Mouse (Mus musculus): ENCODE results near the gene Tmem204. TPM values are rescaled to one million over a fixed set of nuclear protein-coding genes. Genes with fewer than 3 reads are reported as not detected.

Tmem204 gene
- polyA plus RNA-seq, 1 experiment from 2014 or later = 25.8 TPM

DNA sequence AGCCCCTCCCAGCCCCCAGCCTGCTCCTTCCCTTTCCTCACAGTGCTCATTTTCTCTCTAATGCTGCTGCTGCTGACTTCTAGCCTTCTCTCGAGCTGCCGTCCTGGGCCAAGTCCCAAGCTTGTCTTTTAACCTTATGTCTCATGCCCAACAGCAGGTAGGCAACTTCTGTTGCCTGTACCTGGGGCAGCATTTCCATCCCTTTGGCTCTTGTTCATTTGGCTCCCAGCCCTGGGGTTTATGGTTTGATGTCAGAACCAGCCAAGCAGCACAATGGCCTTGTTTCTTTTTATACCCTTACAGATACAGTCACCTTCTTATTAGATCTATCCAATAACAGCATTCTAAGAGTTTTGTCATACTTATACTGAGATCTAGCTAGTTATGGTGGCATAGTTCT lies 12.8 kb upstream of the Tmem204 start:
- Histone ChIP-seq H3K9ac (ENCODE audit: low read depth, low read length) (no peak overlapping the region), H3K4me2 (ENCODE audit: low read depth, low read length) (no peak overlapping the region), H3K27me3 (replicated peaks; ENCODE audit: control insufficient read depth, insufficient read depth, low read length) (no peaks in the 10 kb centered on the region), H3K4me1 (ENCODE audit: control insufficient read depth, insufficient read depth, low read length) (no peaks in the 10 kb centered on the region), H3K36me3 (ENCODE audit: control insufficient read depth, insufficient read depth, low read length) (peaks cover 4% of the 10 kb centered on the region; the same call in 1 of the 2 replicates), H3K4me3 (ENCODE audit: low read length) (no peak overlapping the region), H3K9me3 (ENCODE audit: control insufficient read depth, low read length) (no peaks in the 10 kb centered on the region), H3K27ac (ENCODE audit: low read length) (no peak overlapping the region)
- no peak for ATAC-seq
- WGBS = 85% methylated on average over 2 of the region's 2 CpGs

DNA sequence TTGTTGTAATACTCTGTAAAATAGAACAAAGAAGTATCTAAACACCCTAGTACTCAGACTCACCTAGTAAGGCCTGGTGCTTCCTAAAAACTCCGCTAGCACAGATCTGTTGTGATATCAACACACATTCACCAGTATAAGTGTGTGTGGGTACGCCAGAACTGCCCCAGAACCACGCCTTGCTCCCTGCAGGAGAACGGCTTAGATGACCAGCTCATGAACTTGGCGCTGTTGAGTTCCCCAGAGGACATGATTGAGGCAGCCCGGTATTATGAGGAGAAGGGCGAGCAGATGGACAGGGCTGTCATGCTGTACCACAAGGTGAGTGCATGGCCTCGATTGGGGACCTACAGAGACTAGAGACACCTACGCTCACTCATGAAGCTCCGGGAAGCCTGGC lies 7.1 kb upstream of the Tmem204 start:
- no peak overlapping the region for H3K4me3 ChIP-seq (ENCODE audit: low read length)
- H3K27me3 ChIP-seq (replicated peaks; ENCODE audit: control insufficient read depth, insufficient read depth, low read length) = no peaks in the 10 kb centered on the region
- ATAC-seq = no peak
- no peak overlapping the region for H3K27ac ChIP-seq (ENCODE audit: low read length)
- WGBS = 93% methylated on average over 10 of the region's 10 CpGs
- no peak overlapping the region for H3K4me2 ChIP-seq (ENCODE audit: low read depth, low read length)
- no peaks in the 10 kb centered on the region for H3K4me1 ChIP-seq (ENCODE audit: control insufficient read depth, insufficient read depth, low read length)
- no peak overlapping the region for H3K9ac ChIP-seq (ENCODE audit: low read depth, low read length)
- H3K9me3 ChIP-seq (ENCODE audit: control insufficient read depth, low read length) = no peaks in the 10 kb centered on the region
- H3K36me3 ChIP-seq (ENCODE audit: control insufficient read depth, insufficient read depth, low read length) = no peaks in the 10 kb centered on the region

DNA sequence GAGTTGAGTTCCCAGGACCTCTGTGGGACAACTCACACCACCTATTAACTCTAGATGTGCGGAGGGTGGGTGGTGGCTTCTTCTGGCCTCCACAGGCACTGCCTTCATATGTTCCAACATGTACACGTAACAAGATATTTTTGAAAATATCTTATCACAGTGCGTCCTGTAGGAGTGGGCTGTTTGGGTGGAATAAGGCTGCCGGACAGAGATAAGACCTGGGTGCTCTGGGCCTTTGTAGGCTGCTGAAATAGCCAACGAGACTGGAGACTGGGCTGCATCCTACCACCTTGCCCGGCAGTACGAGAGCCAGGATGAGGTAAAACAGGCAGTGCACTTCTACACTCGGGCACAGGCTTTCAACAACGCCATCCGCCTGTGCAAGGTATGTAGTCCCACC lies 5.8 kb upstream of the Tmem204 start:
- Histone ChIP-seq H3K27ac (ENCODE audit: low read length) (no peak overlapping the region), H3K4me2 (ENCODE audit: low read depth, low read length) (no peak overlapping the region), H3K9me3 (ENCODE audit: control insufficient read depth, low read length) (no peaks in the 10 kb centered on the region), H3K36me3 (ENCODE audit: control insufficient read depth, insufficient read depth, low read length) (no peaks in the 10 kb centered on the region), H3K4me1 (ENCODE audit: control insufficient read depth, insufficient read depth, low read length) (peaks cover 5% of the 10 kb centered on the region), H3K4me3 (ENCODE audit: low read length) (no peak overlapping the region), H3K9ac (ENCODE audit: low read depth, low read length) (no peak overlapping the region), H3K27me3 (replicated peaks; ENCODE audit: control insufficient read depth, insufficient read depth, low read length) (no peaks in the 10 kb centered on the region)
- 89% methylated on average over 10 of the region's 10 CpGs for WGBS
- ATAC-seq = peak; percentile 70

DNA sequence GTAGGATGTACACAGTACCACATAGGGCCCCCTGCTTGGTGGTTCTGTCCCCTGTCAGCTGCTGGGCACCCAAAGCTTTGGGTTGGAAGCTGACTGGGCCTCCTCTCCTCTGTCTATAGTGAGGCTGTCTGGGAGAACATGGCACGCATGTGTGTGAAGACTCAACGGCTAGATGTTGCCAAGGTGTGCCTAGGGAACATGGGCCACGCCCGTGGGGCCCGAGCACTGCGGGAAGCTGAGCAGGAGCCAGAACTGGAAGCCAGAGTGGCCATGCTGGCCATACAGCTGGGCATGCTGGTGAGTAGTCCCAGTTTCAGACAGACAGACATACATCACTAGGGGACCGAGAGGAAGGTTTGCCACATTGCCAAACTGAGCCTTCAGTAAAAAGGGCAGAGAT lies 3.3 kb upstream of the Tmem204 start:
- H3K36me3 ChIP-seq (ENCODE audit: control insufficient read depth, insufficient read depth, low read length) = no peaks in the 10 kb centered on the region
- no peaks in the 10 kb centered on the region for H3K9me3 ChIP-seq (ENCODE audit: control insufficient read depth, low read length)
- no peak overlapping the region for H3K4me2 ChIP-seq (ENCODE audit: low read depth, low read length)
- H3K27ac ChIP-seq (ENCODE audit: low read length) = no peak overlapping the region
- WGBS = 85% methylated on average over 7 of the region's 7 CpGs
- no peak overlapping the region for H3K9ac ChIP-seq (ENCODE audit: low read depth, low read length)
- no peaks in the 10 kb centered on the region for H3K27me3 ChIP-seq (replicated peaks; ENCODE audit: control insufficient read depth, insufficient read depth, low read length)
- H3K4me3 ChIP-seq (ENCODE audit: low read length) = no peak overlapping the region
- no peak for ATAC-seq
- H3K4me1 ChIP-seq (ENCODE audit: control insufficient read depth, insufficient read depth, low read length) = peaks cover 24% of the 10 kb centered on the region

DNA sequence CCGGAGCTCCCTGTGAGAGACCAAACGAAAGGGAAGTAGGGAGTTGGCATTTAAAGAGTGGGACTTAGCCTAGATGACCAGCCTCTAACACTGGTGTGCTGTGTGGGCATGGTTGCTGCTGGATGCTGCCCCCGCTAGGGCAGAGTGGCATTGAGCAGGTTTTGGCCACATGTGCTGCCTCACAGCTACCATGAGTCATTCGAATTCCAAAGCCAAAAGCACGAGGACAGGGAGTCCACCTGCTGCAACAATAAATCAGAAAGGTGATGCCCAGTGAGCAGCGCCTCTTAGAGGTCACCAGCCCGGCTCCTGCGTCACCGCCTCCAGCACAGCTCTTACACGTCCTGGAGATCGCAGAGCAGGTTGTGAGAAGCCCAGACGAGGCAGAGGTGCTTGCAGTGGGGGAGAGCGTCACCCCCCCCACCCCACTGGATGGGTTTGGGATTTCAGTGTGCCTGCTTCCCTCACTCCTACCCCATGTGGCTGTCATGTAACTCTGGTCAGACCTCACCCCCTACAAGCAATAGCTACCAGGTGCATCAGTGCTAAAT lies 1.5 kb upstream of the Tmem204 start:
- no peak overlapping the region for H3K9ac ChIP-seq (ENCODE audit: low read depth, low read length)
- no peak overlapping the region for H3K4me2 ChIP-seq (ENCODE audit: low read depth, low read length)
- peak overlapping the region; percentile 98 for H3K27ac ChIP-seq (ENCODE audit: low read length)
- no peaks in the 10 kb centered on the region for H3K9me3 ChIP-seq (ENCODE audit: control insufficient read depth, low read length)
- no peaks in the 10 kb centered on the region for H3K36me3 ChIP-seq (ENCODE audit: control insufficient read depth, insufficient read depth, low read length)
- 74% methylated on average over 13 of the region's 13 CpGs for WGBS
- H3K27me3 ChIP-seq (replicated peaks; ENCODE audit: control insufficient read depth, insufficient read depth, low read length) = no peaks in the 10 kb centered on the region
- H3K4me1 ChIP-seq (ENCODE audit: control insufficient read depth, insufficient read depth, low read length) = peaks cover 29% of the 10 kb centered on the region
- no peak overlapping the region for H3K4me3 ChIP-seq (ENCODE audit: low read length)
- ATAC-seq = no peak

DNA sequence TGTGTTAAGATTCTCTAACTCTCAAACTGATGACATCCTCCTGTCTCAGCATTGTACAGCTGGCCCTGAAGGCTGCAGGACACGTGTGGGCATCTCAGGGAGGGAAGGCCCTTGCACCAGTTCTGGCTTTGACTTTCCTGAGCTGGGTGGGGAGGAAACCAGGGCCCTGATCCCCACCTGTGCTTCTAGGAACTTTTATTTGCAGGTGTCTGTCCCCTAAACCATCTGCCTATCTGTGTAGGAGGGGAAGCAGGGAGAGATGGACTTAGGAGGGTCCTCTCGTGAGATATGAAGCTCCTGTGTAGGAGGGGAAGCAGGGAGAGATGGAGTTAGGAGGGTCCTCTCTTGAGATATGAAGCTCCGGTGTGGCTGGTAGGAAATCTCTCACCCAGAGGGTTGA lies 504 bp downstream of the Tmem204 start:
- no peak overlapping the region for H3K4me3 ChIP-seq (ENCODE audit: low read length)
- 55% methylated on average over 3 of the region's 3 CpGs for WGBS
- H3K36me3 ChIP-seq (ENCODE audit: control insufficient read depth, insufficient read depth, low read length) = no peaks in the 10 kb centered on the region
- H3K4me1 ChIP-seq (ENCODE audit: control insufficient read depth, insufficient read depth, low read length) = peaks cover 36% of the 10 kb centered on the region
- H3K9me3 ChIP-seq (ENCODE audit: control insufficient read depth, low read length) = no peaks in the 10 kb centered on the region
- H3K9ac ChIP-seq (ENCODE audit: low read depth, low read length) = 0 out of 2 replicates have a peak overlapping the region, but pooled peaks have one; percentile 16
- no peaks in the 10 kb centered on the region for H3K27me3 ChIP-seq (replicated peaks; ENCODE audit: control insufficient read depth, insufficient read depth, low read length)
- no peak overlapping the region for H3K4me2 ChIP-seq (ENCODE audit: low read depth, low read length)
- no peak for ATAC-seq
- H3K27ac ChIP-seq (ENCODE audit: low read length) = peak overlapping the region; percentile 98

DNA sequence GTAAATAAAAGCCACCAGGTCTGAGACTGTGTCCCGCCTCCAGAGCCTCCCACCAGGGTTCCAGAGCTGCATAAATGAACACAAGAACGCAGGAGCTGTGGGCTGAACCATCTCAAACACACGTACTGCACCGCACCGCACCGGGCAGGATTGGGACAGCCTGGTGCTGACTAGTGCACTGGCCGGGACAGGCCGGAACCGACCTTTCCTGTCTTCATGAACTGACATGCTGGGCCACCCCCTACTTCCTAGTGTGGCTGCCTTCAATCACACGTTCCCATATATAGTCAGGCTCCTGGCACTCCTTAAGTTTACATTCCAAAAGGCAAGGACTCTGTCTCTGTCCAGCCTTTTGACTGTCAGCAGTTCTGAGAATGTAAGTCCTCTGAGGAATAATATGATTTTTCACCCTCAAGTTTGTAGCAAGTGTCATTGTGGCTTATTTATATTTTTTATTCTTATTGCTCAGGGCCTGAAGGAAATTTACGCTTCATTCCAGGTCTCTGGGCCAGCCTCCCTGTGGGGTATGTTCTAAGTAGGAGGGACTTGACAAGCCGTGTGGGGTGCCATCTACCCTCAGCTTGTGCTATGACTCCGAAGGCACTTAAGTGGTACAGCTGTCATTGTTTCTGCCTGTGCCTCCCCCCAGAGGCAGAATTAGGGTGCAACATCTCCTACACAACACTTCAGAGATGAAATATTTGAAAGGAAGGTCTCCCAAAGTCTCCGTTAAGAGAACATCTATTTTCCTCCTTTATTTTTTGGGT lies 1.1 kb downstream of the Tmem204 start:
- no peak overlapping the region for H3K4me3 ChIP-seq (ENCODE audit: low read length)
- H3K36me3 ChIP-seq (ENCODE audit: control insufficient read depth, insufficient read depth, low read length) = no peaks in the 10 kb centered on the region
- WGBS = 38% methylated on average over 14 of the region's 14 CpGs
- H3K4me2 ChIP-seq (ENCODE audit: low read depth, low read length) = peak overlapping the region; percentile 20
- H3K27me3 ChIP-seq (replicated peaks; ENCODE audit: control insufficient read depth, insufficient read depth, low read length) = no peaks in the 10 kb centered on the region
- H3K9ac ChIP-seq (ENCODE audit: low read depth, low read length) = 0 out of 2 replicates have a peak overlapping the region, but pooled peaks have one; percentile 16
- peak; percentile 66 for ATAC-seq
- H3K4me1 ChIP-seq (ENCODE audit: control insufficient read depth, insufficient read depth, low read length) = peaks cover 41% of the 10 kb centered on the region
- H3K27ac ChIP-seq (ENCODE audit: low read length) = peak overlapping the region; percentile 98
- no peaks in the 10 kb centered on the region for H3K9me3 ChIP-seq (ENCODE audit: control insufficient read depth, low read length)

DNA sequence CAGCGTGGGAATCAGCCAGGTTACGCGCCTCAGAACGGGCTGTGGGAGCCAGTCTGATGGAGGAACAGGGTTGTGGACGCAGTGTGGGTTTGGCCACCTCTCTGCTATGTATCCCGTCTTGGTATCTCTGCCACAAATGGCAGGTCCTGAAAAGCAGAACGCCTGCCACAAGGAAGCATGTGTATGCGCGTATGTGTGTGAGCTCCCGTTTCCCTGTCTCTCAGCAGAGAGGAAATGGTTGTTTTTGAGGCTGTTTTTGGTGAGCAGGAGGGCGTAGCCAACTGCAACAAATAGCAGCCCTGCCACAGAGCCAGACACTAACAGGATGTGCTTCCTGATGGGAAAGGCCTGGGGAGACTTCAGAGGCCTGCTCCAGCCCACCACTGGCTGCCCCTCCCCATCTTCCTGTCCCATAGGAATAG lies 2.4 kb downstream of the Tmem204 start:
- 45% methylated on average over 11 of the region's 11 CpGs for WGBS
- H3K9me3 ChIP-seq (ENCODE audit: control insufficient read depth, low read length) = no peaks in the 10 kb centered on the region
- ATAC-seq = peak; percentile 16; the same call in 1 of the 2 replicates
- no peaks in the 10 kb centered on the region for H3K27me3 ChIP-seq (replicated peaks; ENCODE audit: control insufficient read depth, insufficient read depth, low read length)
- H3K4me1 ChIP-seq (ENCODE audit: control insufficient read depth, insufficient read depth, low read length) = peaks cover 41% of the 10 kb centered on the region
- no peaks in the 10 kb centered on the region for H3K36me3 ChIP-seq (ENCODE audit: control insufficient read depth, insufficient read depth, low read length)
- H3K4me2 ChIP-seq (ENCODE audit: low read depth, low read length) = peak overlapping the region; percentile 45
- H3K4me3 ChIP-seq (ENCODE audit: low read length) = peak overlapping the region; percentile 43
- peak overlapping the region; percentile 98 for H3K27ac ChIP-seq (ENCODE audit: low read length)
- peak overlapping the region; percentile 56 for H3K9ac ChIP-seq (ENCODE audit: low read depth, low read length)

DNA sequence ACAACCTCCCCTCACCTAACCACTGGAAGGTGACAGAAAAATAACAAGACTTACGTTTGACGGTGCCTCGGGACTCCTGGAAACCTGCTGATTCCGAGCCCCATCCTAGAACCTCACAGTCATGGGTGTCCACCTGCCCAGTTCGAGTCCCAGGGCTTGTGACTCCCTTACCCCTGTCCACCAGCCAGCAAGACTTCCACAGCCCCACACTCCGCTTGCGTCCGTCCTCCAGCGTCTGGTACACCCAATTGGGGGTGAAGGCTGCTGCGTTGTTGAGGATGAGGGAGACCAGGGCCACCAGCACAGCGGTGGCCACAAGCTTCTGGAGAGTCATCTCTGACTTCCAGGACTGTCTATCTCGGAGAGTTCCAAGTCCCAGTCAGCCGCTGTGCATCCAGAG lies 3.2 kb downstream of the Tmem204 start:
- H3K4me1 ChIP-seq (ENCODE audit: control insufficient read depth, insufficient read depth, low read length) = peaks cover 41% of the 10 kb centered on the region
- H3K9ac ChIP-seq (ENCODE audit: low read depth, low read length) = peak overlapping the region; percentile 56
- peak overlapping the region; percentile 45 for H3K4me2 ChIP-seq (ENCODE audit: low read depth, low read length)
- peak overlapping the region; percentile 98 for H3K27ac ChIP-seq (ENCODE audit: low read length)
- peak overlapping the region; percentile 43 for H3K4me3 ChIP-seq (ENCODE audit: low read length)
- 77% methylated on average over 13 of the region's 13 CpGs for WGBS
- H3K27me3 ChIP-seq (replicated peaks; ENCODE audit: control insufficient read depth, insufficient read depth, low read length) = no peaks in the 10 kb centered on the region
- H3K36me3 ChIP-seq (ENCODE audit: control insufficient read depth, insufficient read depth, low read length) = no peaks in the 10 kb centered on the region
- no peaks in the 10 kb centered on the region for H3K9me3 ChIP-seq (ENCODE audit: control insufficient read depth, low read length)
- ATAC-seq = no peak

Measured in intestine, embryonic 16.5 days (tissue).